Mouse (Mus musculus) olfactory bulb, adult 2 months (tissue): ENCODE measurements around the gene Gjd3. TPM values are rescaled to one million over a fixed set of nuclear protein-coding genes. Genes with fewer than 3 reads are reported as not detected.

Experiments used
- H3K27ac ChIP-seq: fragments of 200-500 bp; 2 replicates; pipeline ENCODE4 v1.5.1; 2012; ENCODE audit warnings: low read depth, low read length; ENCODE audit not compliant: insufficient read depth
- H3K4me1 ChIP-seq: fragments of 200-500 bp; 2 replicates; pipeline ENCODE4 v1.6.1; 2012; ENCODE audit warnings: low read length; ENCODE audit not compliant: control insufficient read depth, insufficient read depth
- H3K4me3 ChIP-seq: fragments of 200-500 bp; 2 replicates; pipeline ENCODE4 v1.5.1; 2012; ENCODE audit warnings: mild to moderate bottlenecking, low read depth, low read length, moderate library complexity; ENCODE audit not compliant: insufficient read depth
- CTCF ChIP-seq: fragments of 200-500 bp; IDR thresholded peaks from 2 replicates; pipeline ENCODE4 v1.5.1; 2012; ENCODE audit warnings: low read depth, mild to moderate bottlenecking, low read length, moderate library complexity; ENCODE audit not compliant: insufficient read depth
- POLR2A ChIP-seq: fragments of 200-500 bp; IDR thresholded peaks from 2 replicates; pipeline ENCODE4 v1.6.1; 2012; ENCODE audit warnings: mild to moderate bottlenecking, low read depth, low read length, moderate library complexity; ENCODE audit not compliant: insufficient read depth
- WGBS: fragments of 180-500 bp; shearing (Covaris S2); methylation state at CpG from one replicate; pipeline ENCODE4 v1.1.7; 2018; 5-methylcytosine and 5-hydroxymethylcytosine counted together
- polyA plus RNA-seq: library from polyadenylated mRNA; stranded (reverse); fragments of >200 nt; gene quantifications from 2 replicates; pipeline ENCODE4 v1.2.4, GENCODE M21; 2012; ENCODE audit warnings: low replicate concordance; ENCODE audit not compliant: missing spikeins, insufficient read depth, insufficient read length

Gjd3 gene
- polyA plus RNA-seq, result not detected in 2 replicates

DNA sequence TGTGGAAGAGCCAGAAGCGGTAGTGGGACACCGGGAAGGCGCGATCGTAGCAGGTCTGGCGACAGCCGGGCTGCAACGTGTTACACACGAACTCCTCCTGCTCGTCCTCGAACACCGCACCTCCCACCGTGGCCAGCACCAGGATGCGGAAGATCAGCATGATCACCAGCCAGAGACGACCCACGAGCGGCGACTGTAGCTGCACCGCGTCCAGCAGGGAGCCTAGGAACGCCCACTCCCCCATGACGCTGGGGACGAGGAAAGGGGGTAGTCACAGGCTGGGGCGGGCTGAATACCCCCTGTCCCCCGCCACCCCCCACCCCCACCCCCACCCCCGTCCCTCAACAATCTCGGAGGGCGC lies at the start of gene Gjd3:
TSS of gene Gjd3 (minus strand) at position 244 of the 361 bp plus-strand sequence.
- WGBS, result 4% methylated on average over 27 of the region's 28 CpGs
- 0 out of 2 replicates have a peak, but pooled peaks cover 5% of the 10 kb centered on the region for H3K4me1 ChIP-seq

DNA sequence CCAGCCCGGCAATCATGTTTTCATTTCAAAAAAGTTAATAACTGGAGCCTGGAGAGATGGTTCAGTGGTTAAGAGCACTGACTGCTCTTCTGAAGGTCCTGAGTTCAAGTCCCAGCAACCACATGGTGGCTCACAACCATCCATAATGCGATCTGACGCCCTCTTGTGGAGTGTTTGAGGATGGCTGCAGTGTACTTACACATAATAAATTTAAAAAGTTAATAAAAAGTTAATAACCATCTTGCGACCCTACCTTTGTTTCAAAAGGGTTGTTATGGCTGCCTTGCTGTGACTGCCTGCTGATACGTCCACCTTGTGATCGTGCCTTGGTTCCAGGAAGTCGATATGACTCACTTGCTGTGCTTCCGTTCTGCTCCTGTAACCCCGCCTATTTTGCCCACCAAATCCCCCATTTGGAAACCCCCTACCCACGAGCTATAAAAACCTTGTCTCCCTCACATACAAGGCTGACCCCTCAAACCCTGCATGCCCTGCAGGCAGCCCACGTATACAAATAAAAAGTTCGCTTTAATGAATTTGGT lies 44.2 kb upstream of the Gjd3 start:
- Histone ChIP-seq H3K4me3 (no peak overlapping the region), H3K27ac (no peak overlapping the region), H3K4me1 (peaks cover 10% of the 10 kb centered on the region)
- TF ChIP-seq POLR2A (no peak), CTCF (no peak)
- WGBS, result 88% methylated on average over 12 of the region's 12 CpGs

More for the DNA sequence above, at the start of gene Gjd3:
- Histone ChIP-seq H3K27ac (peak within 1 kb of the TSS; percentile 30; the same call in 1 of the 2 replicates), H3K4me3 (peak within 1 kb of the TSS; percentile 66)
- TF ChIP-seq CTCF (no peak), POLR2A (no peak)

DNA sequence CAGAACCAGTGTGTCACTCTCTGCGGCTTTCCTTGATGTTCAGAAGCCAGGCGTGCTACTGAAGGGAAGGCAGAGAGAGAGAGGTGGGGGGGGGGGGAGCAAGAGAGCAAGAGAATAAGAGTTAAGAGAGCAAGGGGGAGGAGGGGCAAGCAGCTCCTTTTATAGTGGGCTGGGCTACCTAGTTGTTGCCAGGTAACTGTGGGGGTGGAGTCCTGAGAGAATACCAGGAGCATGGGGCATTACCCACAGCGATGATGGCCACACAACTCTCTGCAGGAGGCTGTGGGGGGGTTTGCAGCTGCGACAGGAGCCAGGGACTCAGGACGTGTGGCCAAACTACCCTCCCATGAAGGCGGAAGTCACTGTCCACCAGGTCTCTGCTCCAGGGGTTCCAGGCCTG lies 43.1 kb upstream of the Gjd3 start:
- WGBS, result 96% methylated on average over 6 of the region's 6 CpGs

DNA sequence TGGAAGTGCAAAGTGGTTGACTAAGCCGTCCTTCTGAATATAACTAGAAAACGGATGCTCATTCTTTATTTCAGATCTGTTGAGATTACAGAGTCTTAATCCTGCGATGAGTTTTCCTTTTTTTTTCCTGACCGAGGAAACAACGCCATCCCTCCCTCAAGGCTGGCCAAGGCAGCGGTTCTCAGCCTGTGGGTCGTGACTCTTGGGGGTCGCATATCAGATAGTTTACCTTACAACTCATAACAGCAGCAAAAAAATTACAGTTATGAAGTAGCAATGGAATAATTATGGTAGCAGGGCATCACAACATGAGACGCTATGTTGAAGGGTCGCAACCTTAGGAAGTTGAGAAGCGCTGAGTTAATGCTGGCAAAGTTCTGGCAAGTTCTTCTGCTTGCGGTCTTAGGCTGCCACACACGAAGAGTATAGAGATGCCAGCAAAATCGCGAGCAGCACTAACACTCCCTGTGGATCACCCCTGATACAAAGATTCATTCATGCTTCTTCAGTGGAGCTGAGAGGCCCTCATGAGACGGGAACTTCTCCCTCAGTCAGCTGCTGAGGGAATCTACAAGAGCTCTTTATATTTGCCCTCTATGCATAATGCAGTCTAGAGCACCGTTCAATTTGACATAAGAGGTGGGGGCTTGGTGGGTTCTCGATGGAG lies 41.8 kb upstream of the Gjd3 start:
- TF ChIP-seq CTCF (no peak), POLR2A (no peak)
- Histone ChIP-seq H3K4me3 (peak overlapping the region; percentile 47), H3K27ac (no peak overlapping the region; the same call in 1 of the 2 replicates), H3K4me1 (peaks cover 10% of the 10 kb centered on the region)
- 27% methylated on average over 18 of the region's 18 CpGs for WGBS

More for the DNA sequence above, 43.1 kb upstream of the Gjd3 start:
- no peak overlapping the region for H3K4me3 ChIP-seq
- H3K27ac ChIP-seq, result no peak overlapping the region
- no peak for TF ChIP-seq POLR2A
- no peak for TF ChIP-seq CTCF
- H3K4me1 ChIP-seq, result peaks cover 10% of the 10 kb centered on the region

DNA sequence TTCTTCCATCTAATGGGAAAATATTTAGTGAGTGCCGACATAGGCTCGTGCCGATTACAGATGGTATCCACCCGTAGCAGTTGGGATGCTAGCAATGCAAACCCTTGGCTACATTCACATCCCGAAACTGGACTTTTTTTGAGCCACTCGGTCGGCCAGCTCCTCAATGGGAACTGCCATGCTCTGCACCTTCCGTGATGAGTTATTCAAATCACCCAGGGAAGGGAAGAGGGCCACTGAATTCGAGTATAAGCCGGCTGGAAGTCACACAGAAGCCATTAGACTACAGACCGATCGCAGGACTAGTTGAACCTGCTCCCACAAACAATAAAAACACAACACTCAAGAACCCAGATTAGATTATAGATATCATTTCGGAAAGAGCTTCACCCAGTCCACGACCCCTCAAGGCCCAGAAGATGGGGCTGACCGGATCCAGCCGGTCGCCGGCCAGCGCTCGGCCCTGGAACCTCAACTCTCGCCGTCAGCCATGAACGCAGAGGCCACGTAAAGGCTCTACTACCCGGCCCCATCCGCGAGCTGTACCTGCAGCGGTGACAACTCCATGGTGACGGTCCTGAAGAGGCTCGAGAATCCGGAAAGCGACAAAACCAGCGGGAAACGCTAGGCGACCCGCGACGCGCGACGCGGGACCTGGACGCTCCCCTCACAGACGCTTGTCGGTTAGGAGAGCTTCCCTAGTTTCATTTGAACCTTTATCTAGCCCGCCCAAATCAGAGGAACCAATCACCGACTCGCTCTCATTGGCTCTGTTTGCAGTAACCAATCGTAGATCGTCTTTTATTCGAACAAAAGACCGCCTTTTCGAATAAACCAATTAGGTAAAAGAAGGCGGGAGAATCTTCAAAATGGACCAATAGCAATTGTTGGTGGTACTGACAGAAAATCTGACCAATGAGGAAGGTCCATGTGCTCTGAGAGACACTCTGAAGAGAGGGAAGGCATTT lies 41.0 kb upstream of the Gjd3 start, which contains the start of gene Top2a:
TSS of gene Top2a (minus strand) at position 690 of the 968 bp plus-strand sequence.
- peak within 1 kb of the TSS; percentile 82 for H3K4me3 ChIP-seq
- 0 out of 2 replicates have a peak, but pooled peaks have one; percentile 27 for TF ChIP-seq POLR2A
- no peak for TF ChIP-seq CTCF
- under 1% methylated on average over 54 of the region's 54 CpGs for WGBS
- H3K4me1 ChIP-seq, result peaks cover 10% of the 10 kb centered on the region
- no peak within 1 kb of the TSS; the same call in 1 of the 2 replicates for H3K27ac ChIP-seq

DNA sequence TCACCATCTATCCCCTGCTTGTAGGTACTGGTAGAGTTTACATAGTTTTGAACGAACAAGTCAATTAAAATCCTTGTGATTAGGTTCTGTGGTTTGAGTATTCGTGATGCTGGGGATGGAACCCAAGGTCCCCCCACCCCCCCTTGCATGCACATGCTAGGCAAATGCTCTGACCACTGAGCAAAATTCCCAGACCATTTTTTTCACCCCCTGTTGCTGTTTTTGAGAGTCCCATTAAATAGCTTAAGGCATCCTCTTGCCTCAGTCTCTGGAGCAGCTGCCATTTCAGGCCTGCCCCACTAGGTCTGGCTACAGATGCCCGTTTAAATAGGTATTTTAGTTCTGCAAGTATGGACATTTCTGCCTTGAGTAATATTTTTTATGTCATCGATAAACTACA lies 40.3 kb upstream of the Gjd3 start:
- TF ChIP-seq POLR2A (no peak), CTCF (no peak)
- H3K27ac ChIP-seq, result no peak overlapping the region
- no peak overlapping the region for H3K4me3 ChIP-seq
- WGBS, result 7% methylated on average over 4 of the region's 4 CpGs
- peaks cover 10% of the 10 kb centered on the region for H3K4me1 ChIP-seq

DNA sequence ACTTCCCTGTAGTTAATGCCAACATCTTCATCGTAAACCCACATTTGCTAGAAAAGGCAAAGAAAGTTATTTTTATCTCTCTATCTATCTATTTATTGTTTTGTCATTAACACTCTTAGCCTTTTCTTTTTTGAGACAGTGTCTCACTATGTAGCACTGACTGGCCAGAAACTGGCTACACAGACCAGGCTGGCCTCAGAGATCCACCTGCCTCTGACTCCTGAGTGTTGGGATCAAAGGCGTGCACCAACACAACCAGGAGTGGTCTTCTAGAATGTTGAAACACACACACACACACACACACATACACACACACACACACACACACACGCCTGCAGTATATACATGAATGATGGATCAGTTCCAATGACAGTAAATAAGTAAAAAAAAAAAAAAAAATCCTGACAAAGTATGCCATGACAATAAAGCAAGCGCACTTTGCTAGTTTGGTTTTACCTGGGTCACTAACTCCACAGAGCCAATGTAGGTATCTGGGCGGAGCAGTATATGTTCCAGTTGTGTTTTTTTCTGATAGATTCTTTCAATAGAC lies 39.6 kb upstream of the Gjd3 start:
- 81% methylated on average over 5 of the region's 5 CpGs for WGBS
- Histone ChIP-seq H3K27ac (no peak overlapping the region), H3K4me1 (peaks cover 10% of the 10 kb centered on the region), H3K4me3 (no peak overlapping the region)
- no peak for TF ChIP-seq CTCF
- no peak for TF ChIP-seq POLR2A

DNA sequence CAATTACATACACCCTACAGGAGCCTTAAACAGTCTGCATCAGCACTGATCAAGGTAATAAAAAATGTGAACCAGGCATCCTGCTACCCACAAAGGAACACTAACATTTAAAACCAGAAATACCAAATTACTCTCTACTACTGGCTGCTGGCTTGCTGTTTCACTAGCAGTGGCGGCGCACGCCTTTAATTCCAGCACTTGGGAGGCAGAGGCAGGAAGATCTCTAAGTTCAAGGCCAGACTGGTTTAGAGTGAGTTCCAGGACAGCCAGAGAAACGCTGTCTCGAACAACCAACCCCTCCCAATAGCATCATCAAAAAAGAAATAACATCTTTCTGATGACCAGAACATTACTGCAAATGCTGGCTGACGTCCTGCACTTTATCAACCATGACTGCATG lies 37.0 kb upstream of the Gjd3 start:
- peaks cover 10% of the 10 kb centered on the region for H3K4me1 ChIP-seq
- H3K4me3 ChIP-seq, result no peak overlapping the region
- no peak overlapping the region for H3K27ac ChIP-seq
- WGBS, result 97% methylated on average over 6 of the region's 6 CpGs
- TF ChIP-seq POLR2A (no peak), CTCF (no peak)

DNA sequence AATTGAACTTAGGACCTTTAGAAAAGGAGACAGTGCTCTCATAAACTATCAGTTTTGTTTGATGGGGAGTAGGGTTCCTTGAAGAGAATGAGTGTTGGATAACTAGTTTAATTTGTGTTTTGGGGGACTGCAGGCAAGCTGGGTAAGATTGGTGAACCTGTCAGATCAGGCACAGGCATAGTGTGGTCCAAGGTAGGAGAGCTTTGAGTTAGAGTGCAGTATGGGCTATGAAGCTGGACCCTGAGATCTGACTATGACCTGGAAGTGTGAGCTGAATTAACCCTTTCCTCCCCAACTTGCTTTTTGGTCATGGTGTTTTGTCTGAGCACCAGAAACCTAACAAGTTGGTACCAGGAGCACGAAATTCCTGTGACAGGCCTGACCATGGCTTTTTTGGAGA lies 31.0 kb upstream of the Gjd3 start:
- H3K27ac ChIP-seq, result no peak overlapping the region
- H3K4me3 ChIP-seq, result no peak overlapping the region
- H3K4me1 ChIP-seq, result no peaks in the 10 kb centered on the region
- TF ChIP-seq POLR2A, result no peak
- no peak for TF ChIP-seq CTCF
- 97% methylated on average over 1 of the region's 1 CpGs for whole genome bisulfite sequencing
